Mouse (Mus musculus) CH12.LX (cell line): ENCODE measurements around the gene Fer.

Experiments used
- CTCF ChIP-seq, 2 experiments: IDR thresholded peaks in 1 of 2; conservative IDR thresholded peaks in 1 of 2; 2 replicates each; pipeline ENCODE4 v1.5.1; 2011 to 2012; ENCODE audit warnings: low read depth in 2 of 2, low read length in 2 of 2, improper control_type of control experiment in 1 of 2, inconsistent platforms in 1 of 2, mild to moderate bottlenecking in 1 of 2, moderate library complexity in 1 of 2
- MEF2A ChIP-seq: IDR thresholded peaks from 2 replicates; pipeline ENCODE4 v1.6.1; 2014; ENCODE audit warnings: low read depth, mild to moderate bottlenecking, inconsistent platforms, low read length, improper control_type of control experiment, borderline replicate concordance
- NRF1 ChIP-seq: IDR thresholded peaks from 2 replicates; pipeline ENCODE4 v1.6.1; 2014; ENCODE audit warnings: low read depth, mild to moderate bottlenecking, inconsistent platforms, low read length, improper control_type of control experiment, moderate library complexity
- PAX5 ChIP-seq: IDR thresholded peaks from 2 replicates; pipeline ENCODE4 v1.6.1; 2012; ENCODE audit warnings: low read length, inconsistent platforms, mixed read lengths
- SIN3A ChIP-seq: IDR thresholded peaks from 2 replicates; pipeline ENCODE4 v1.6.1; 2012; ENCODE audit warnings: low read length, improper control_type of control experiment, inconsistent platforms

GRCm38 (mm10) chr17:64126904-64127303, 264.0 kb downstream of the Fer start:
- no peak for TF ChIP-seq CTCF (conservative IDR thresholded peaks at IDR 0.05 in 1 of 2, IDR thresholded peaks at IDR 0.05 in 1 of 2; ENCODE audit: low read depth in 2 of 2, low read length in 2 of 2)
- no peak for TF ChIP-seq MEF2A
- no peak for TF ChIP-seq SIN3A
- no peak for TF ChIP-seq NRF1
- no peak for TF ChIP-seq PAX5
